Mouse (Mus musculus) heart, postnatal 0 days (tissue): ENCODE results near the gene Eps15l1. TPM values are rescaled to one million over a fixed set of nuclear protein-coding genes. Genes with fewer than 3 reads are reported as not detected.
A peak's percentile ranks its signal among the peaks of the same experiment; 100 is the strongest.

ENCODE experiments used
- ATAC-seq: fragments of 200-750 bp; cut with Nextera tagmentation; 2 replicates; pipeline ENCODE4 v1.8.0; 2017; ENCODE audit warnings: low read depth, moderate number of reproducible peaks, moderate library complexity; ENCODE audit not compliant: insufficient read depth
- DNase-seq: peaks from one replicate; pipeline ENCODE4 v3.0.0-alpha.2; 2016; ENCODE audit warnings: low spot score
- H3K27ac ChIP-seq: fragments of 300-500 bp; sonication (generic); 2 replicates; pipeline ENCODE4 v1.5.1; 2014; ENCODE audit warnings: low read depth, mild to moderate bottlenecking
- H3K27me3 ChIP-seq: fragments of 300-500 bp; sonication (generic); 2 replicates; pipeline ENCODE4 v1.6.1; 2014; ENCODE audit warnings: low read length, mixed read lengths; ENCODE audit not compliant: control insufficient read depth, insufficient read depth
- H3K36me3 ChIP-seq: fragments of 300-500 bp; sonication (generic); replicated peaks from 2 replicates; pipeline ENCODE4 v1.6.1; 2014; ENCODE audit warnings: low read length, mixed read lengths; ENCODE audit not compliant: control insufficient read depth, insufficient read depth
- H3K4me1 ChIP-seq: fragments of 300-500 bp; sonication (generic); 2 replicates; pipeline ENCODE4 v1.6.1; 2014; ENCODE audit warnings: antibody characterized with exemption; ENCODE audit not compliant: control insufficient read depth, insufficient read depth
- H3K4me2 ChIP-seq: fragments of 300-500 bp; sonication (generic); 2 replicates; pipeline ENCODE4 v1.6.1; 2014; ENCODE audit warnings: low read depth, mild to moderate bottlenecking, low read length, moderate library complexity
- H3K4me3 ChIP-seq: fragments of 300-500 bp; sonication (generic); 2 replicates; pipeline ENCODE4 v1.5.1; 2014; ENCODE audit warnings: low read depth, low read length
- H3K9ac ChIP-seq: fragments of 300-500 bp; sonication (generic); replicated peaks from 2 replicates; pipeline ENCODE4 v1.6.1; 2014; ENCODE audit warnings: low read depth, low read length, mixed read lengths
- H3K9me3 ChIP-seq: fragments of 300-500 bp; sonication (generic); replicated peaks from 2 replicates; pipeline ENCODE4 v1.6.1; 2016; ENCODE audit warnings: low read length; ENCODE audit not compliant: control insufficient read depth
- CTCF ChIP-seq: IDR thresholded peaks from 2 replicates; pipeline ENCODE4 v1.5.1; 2016; ENCODE audit warnings: antibody characterized with exemption, control low read depth, low read depth
- EP300 ChIP-seq: IDR thresholded peaks from 2 replicates; pipeline ENCODE4 v1.6.1; 2016; ENCODE audit warnings: antibody characterized with exemption, low read depth
- WGBS: fragments of 180-500 bp; shearing (Covaris S2); extraction: QIAGEN DNeasy Blood & Tissue Kit; methylation state at CpG from one replicate; pipeline ENCODE4 v1.1.7; 2014; 5-methylcytosine and 5-hydroxymethylcytosine counted together
- polyA plus RNA-seq: library from polyadenylated mRNA; unstranded; fragments of >200 nt; fragmentation: Nextera tagmentation; extraction: Ambion mirVana; gene quantifications from 2 replicates; pipeline ENCODE4 v1.2.1, GENCODE M21; 2015
- total RNA-seq: library from RNA; depleted of rRNA; stranded (reverse); fragments of >200 nt; gene quantifications from 2 replicates; pipeline ENCODE4 v1.2.3, GENCODE M21; 2014; ENCODE audit warnings: low replicate concordance

Gene Eps15l1
- total and polyA plus RNA-seq, 2 experiments from 2014 or later, result 24.9 to 52.7 TPM

- no peak overlapping the region for H3K9ac ChIP-seq
- H3K27me3 ChIP-seq, result no peaks in the 10 kb centered on the region
- no peak overlapping the region for H3K4me3 ChIP-seq
- ATAC-seq, result no peak
- H3K36me3 ChIP-seq, result peaks cover 18% of the 10 kb centered on the region
- no peak overlapping the region for H3K27ac ChIP-seq
- no peak overlapping the region for H3K4me2 ChIP-seq
- 82% methylated on average over 8 of the region's 8 CpGs for WGBS
- no peak for TF ChIP-seq CTCF
- TF ChIP-seq EP300, result no peak
- H3K4me1 ChIP-seq, result peaks cover 14% of the 10 kb centered on the region
- no peak for DNase-seq
- H3K9me3 ChIP-seq, result no peaks in the 10 kb centered on the region
Observed at GRCm38 (mm10) chr8:72350727-72351126, 70.5 kb downstream of the Eps15l1 start.

- Histone ChIP-seq H3K4me2 (no peak overlapping the region), H3K27me3 (no peaks in the 10 kb centered on the region), H3K4me1 (peaks cover 11% of the 10 kb centered on the region), H3K36me3 (peaks cover 22% of the 10 kb centered on the region), H3K4me3 (no peak overlapping the region), H3K9me3 (no peaks in the 10 kb centered on the region), H3K27ac (peak overlapping the region; percentile 47; the same call in 1 of the 2 replicates), H3K9ac (no peak overlapping the region)
- no peak for TF ChIP-seq EP300
- DNase-seq (no peak), ATAC-seq (no peak)
- WGBS, result 81% methylated on average over 9 of the region's 9 CpGs
Observed at GRCm38 (mm10) chr8:72349838-72350237, 71.4 kb downstream of the Eps15l1 start.

GRCm38 (mm10) chr8:72348956-72349355, 72.3 kb downstream of the Eps15l1 start:
- Histone ChIP-seq H3K36me3 (peaks cover 28% of the 10 kb centered on the region), H3K9ac (no peak overlapping the region), H3K4me3 (no peak overlapping the region), H3K9me3 (no peaks in the 10 kb centered on the region), H3K4me1 (peaks cover 8% of the 10 kb centered on the region), H3K4me2 (no peak overlapping the region), H3K27me3 (no peaks in the 10 kb centered on the region), H3K27ac (no peak overlapping the region)
- ATAC-seq (no peak), DNase-seq (no peak)
- WGBS, result 86% methylated on average over 1 of the region's 1 CpGs
- TF ChIP-seq EP300 (no peak), CTCF (no peak)

GRCm38 (mm10) chr8:72348114-72348513, 73.1 kb downstream of the Eps15l1 start:
- no peak overlapping the region for H3K4me2 ChIP-seq
- no peaks in the 10 kb centered on the region for H3K9me3 ChIP-seq
- TF ChIP-seq CTCF (no peak), EP300 (no peak)
- DNase-seq (no peak), ATAC-seq (no peak)
- no peak overlapping the region for H3K4me3 ChIP-seq
- no peak overlapping the region for H3K9ac ChIP-seq
- H3K27me3 ChIP-seq, result no peaks in the 10 kb centered on the region
- 92% methylated on average over 2 of the region's 2 CpGs for WGBS
- H3K27ac ChIP-seq, result no peak overlapping the region
- H3K4me1 ChIP-seq, result no peaks in the 10 kb centered on the region; the same call in 1 of the 2 replicates
- H3K36me3 ChIP-seq, result peaks cover 35% of the 10 kb centered on the region

- H3K27me3 ChIP-seq, result no peaks in the 10 kb centered on the region
- H3K27ac ChIP-seq, result no peak overlapping the region
- H3K9ac ChIP-seq, result no peak overlapping the region
- H3K9me3 ChIP-seq, result no peaks in the 10 kb centered on the region
- no peak for ATAC-seq
- no peak for DNase-seq
- 57% methylated on average over 1 of the region's 1 CpGs for WGBS
- no peak overlapping the region for H3K4me2 ChIP-seq
- no peak overlapping the region for H3K4me3 ChIP-seq
- H3K36me3 ChIP-seq, result peaks cover 40% of the 10 kb centered on the region
- H3K4me1 ChIP-seq, result no peaks in the 10 kb centered on the region; the same call in 1 of the 2 replicates
- no peak for TF ChIP-seq EP300
- no peak for TF ChIP-seq CTCF
Observed at GRCm38 (mm10) chr8:72347553-72347952, 73.7 kb downstream of the Eps15l1 start.

GRCm38 (mm10) chr8:72343725-72344124, 77.5 kb downstream of the Eps15l1 start:
- no peak overlapping the region for H3K27ac ChIP-seq
- TF ChIP-seq EP300, result no peak
- TF ChIP-seq CTCF, result no peak
- ATAC-seq, result no peak
- no peaks in the 10 kb centered on the region for H3K9me3 ChIP-seq
- H3K36me3 ChIP-seq, result peaks cover 68% of the 10 kb centered on the region
- no peaks in the 10 kb centered on the region for H3K27me3 ChIP-seq
- DNase-seq, result no peak
- H3K9ac ChIP-seq, result no peak overlapping the region
- 82% methylated on average over 3 of the region's 4 CpGs for WGBS
- no peak overlapping the region for H3K4me3 ChIP-seq
- H3K4me1 ChIP-seq, result no peaks in the 10 kb centered on the region
- no peak overlapping the region for H3K4me2 ChIP-seq
